In genomic region chr3:95994381-95994846, GRCm38 (mm10) we compare ENCODE assay signal across 8 mouse cellular contexts. TPM values are rescaled to one million over a fixed set of nuclear protein-coding genes. Genes with fewer than 3 reads are reported as not detected.
DNase-seq lines count a peak whose midpoint lies in the region; ATAC-seq lines count a peak whose summit lies in the region.

No protein-coding gene starts in this region.

- ATAC-seq in kidney, embryonic 15.5 days (replicated peaks; ENCODE audit: low FRiP score): no peak
- no peak for ATAC-seq in lung, embryonic 15.5 days (ENCODE audit: borderline replicate concordance, extremely low read depth, low FRiP score, low TSS enrichment)

- 11% methylated on average over 6 of the region's 6 CpGs for WGBS in kidney, embryonic 15.5 days
- 10% methylated on average over 6 of the region's 6 CpGs for WGBS in embryonic facial prominence, embryonic 10.5 days
- WGBS in hindbrain, embryonic 10.5 days: 9% methylated on average over 6 of the region's 6 CpGs
- WGBS in lung, embryonic 15.5 days: 11% methylated on average over 6 of the region's 6 CpGs

- peak overlapping the region; percentile 83 for H3K4me2 ChIP-seq in kidney, embryonic 15.5 days
- H3K4me2 ChIP-seq in lung, embryonic 15.5 days: peak overlapping the region; percentile 71

- H3K4me1 ChIP-seq in kidney, embryonic 15.5 days: peaks cover 62% of the 10 kb centered on the region
- peaks cover 50% of the 10 kb centered on the region for H3K4me1 ChIP-seq in embryonic facial prominence, embryonic 10.5 days
- H3K4me1 ChIP-seq in hindbrain, embryonic 10.5 days (replicated peaks): peaks cover 60% of the 10 kb centered on the region
- peaks cover 53% of the 10 kb centered on the region for H3K4me1 ChIP-seq in lung, embryonic 15.5 days

- peak overlapping the region; percentile 80 for H3K4me3 ChIP-seq in kidney, embryonic 15.5 days (replicated peaks)
- H3K4me3 ChIP-seq in embryonic facial prominence, embryonic 10.5 days: peak overlapping the region; percentile 86
- H3K4me3 ChIP-seq in hindbrain, embryonic 10.5 days: peak overlapping the region; percentile 77
- H3K4me3 ChIP-seq in lung, embryonic 15.5 days: peak overlapping the region; percentile 71

- H3K27me3 ChIP-seq in kidney, embryonic 15.5 days: no peaks in the 10 kb centered on the region
- H3K27me3 ChIP-seq in embryonic facial prominence, embryonic 10.5 days (replicated peaks; ENCODE audit: low read depth, poor library complexity, severe bottlenecking): no peaks in the 10 kb centered on the region
- no peaks in the 10 kb centered on the region for H3K27me3 ChIP-seq in hindbrain, embryonic 10.5 days (ENCODE audit: insufficient read depth, poor library complexity, severe bottlenecking)
- H3K27me3 ChIP-seq in lung, embryonic 15.5 days: no peaks in the 10 kb centered on the region

- peak overlapping the region; percentile 98 for H3K27ac ChIP-seq in kidney, embryonic 15.5 days
- peak overlapping the region; percentile 100 for H3K27ac ChIP-seq in embryonic facial prominence, embryonic 10.5 days (replicated peaks)
- H3K27ac ChIP-seq in hindbrain, embryonic 10.5 days: peak overlapping the region; percentile 100
- peak overlapping the region; percentile 98 for H3K27ac ChIP-seq in lung, embryonic 15.5 days

- H3K9ac ChIP-seq in kidney, embryonic 15.5 days: peak overlapping the region; percentile 80
- peak overlapping the region; percentile 74 for H3K9ac ChIP-seq in lung, embryonic 15.5 days

- peaks cover 35% of the 10 kb centered on the region for H3K36me3 ChIP-seq in kidney, embryonic 15.5 days
- H3K36me3 ChIP-seq in embryonic facial prominence, embryonic 10.5 days (replicated peaks): peaks cover 48% of the 10 kb centered on the region
- peaks cover 45% of the 10 kb centered on the region for H3K36me3 ChIP-seq in hindbrain, embryonic 10.5 days
- H3K36me3 ChIP-seq in lung, embryonic 15.5 days: peaks cover 26% of the 10 kb centered on the region

- H3K9me3 ChIP-seq in kidney, embryonic 15.5 days (replicated peaks): no peaks in the 10 kb centered on the region
- no peaks in the 10 kb centered on the region for H3K9me3 ChIP-seq in embryonic facial prominence, embryonic 10.5 days
- H3K9me3 ChIP-seq in hindbrain, embryonic 10.5 days: no peaks in the 10 kb centered on the region
- H3K9me3 ChIP-seq in lung, embryonic 15.5 days: no peaks in the 10 kb centered on the region

- DNase-seq in kidney, postnatal 36 days: no peak
- peak; percentile 40 for DNase-seq in embryonic facial prominence, embryonic 10.5 days (ENCODE audit: low spot score)
- DNase-seq in hindbrain, embryonic 10.5 days (ENCODE audit: low spot score): no peak
- peak; percentile 36 to 68 for DNase-seq in spleen, postnatal 4 days (ENCODE audit: low spot score in 2 of 2)
- DNase-seq in adrenal gland, postnatal 25 days: no peak
- no peak for DNase-seq in layer of hippocampus, postnatal 10 days (ENCODE audit: low spot score in 2 of 2)

RNA-seq across cellular contexts. Expression of gene Plekho1, which starts 1.4 kb away (rescaled TPM):
- 43.5 and 44.2 TPM in 2 replicates for polyA plus RNA-seq in kidney, embryonic 15.5 days (2015; fragmentation: Nextera tagmentation; extraction: Ambion mirVana)
- polyA plus RNA-seq in embryonic facial prominence, embryonic 10.5 days (2016; fragmentation: Nextera tagmentation; extraction: Ambion mirVana): 73.2 and 78.5 TPM in 2 replicates
- polyA plus RNA-seq in hindbrain, embryonic 10.5 days (2016; fragmentation: Nextera tagmentation; extraction: Ambion mirVana): 75.0 and 83.5 TPM in 2 replicates
- 36.0 and 38.2 TPM in 2 replicates for polyA plus RNA-seq in lung, embryonic 15.5 days (2015; fragmentation: Nextera tagmentation; extraction: Ambion mirVana)
- 18.6 and 25.1 TPM in 2 replicates for total RNA-seq in adrenal gland, postnatal 25 days (2021)
- 10 to 100 TPM; 50.2 to 56.5 TPM for total RNA-seq in layer of hippocampus, postnatal 10 days (2021)

Comparison
In these comparisons a context has a peak if more than half of its experiments do, and no peak if none do; other contexts are left out.
1. DNase-seq: peak in embryonic facial prominence, embryonic 10.5 days (single experiment) and spleen, postnatal 4 days (2 of 2); none in kidney, postnatal 36 days (0 of 2), hindbrain, embryonic 10.5 days (single experiment), adrenal gland, postnatal 25 days (single experiment) and layer of hippocampus, postnatal 10 days (0 of 2).
2. Peak in every context shown above with its lines, with median percentiles within 50 percentile points of each other: H3K27ac ChIP-seq and H3K4me3 ChIP-seq.